Mouse (Mus musculus): ENCODE data around the gene Htra3. TPM values are rescaled to one million over a fixed set of nuclear protein-coding genes. Genes with fewer than 3 reads are reported as not detected.

Gene Htra3
- total and polyA plus RNA-seq, 2 experiments from 2014 or later = 17.2 to 49.5 TPM

- Histone ChIP-seq H3K9me3 (replicated peaks; ENCODE audit: control insufficient read depth, low read length) (no peaks in the 10 kb centered on the region), H3K4me1 (ENCODE audit: control insufficient read depth, insufficient read depth) (no peaks in the 10 kb centered on the region), H3K36me3 (replicated peaks; ENCODE audit: control insufficient read depth, insufficient read depth, low read length) (peaks cover 4% of the 10 kb centered on the region; the same call in 1 of the 2 replicates), H3K4me2 (ENCODE audit: low read depth, low read length) (no peak overlapping the region), H3K27ac (ENCODE audit: low read depth) (no peak overlapping the region), H3K4me3 (ENCODE audit: low read depth, low read length) (no peak overlapping the region), H3K9ac (replicated peaks; ENCODE audit: low read depth, low read length) (no peak overlapping the region), H3K27me3 (ENCODE audit: control insufficient read depth, insufficient read depth, low read length) (no peaks in the 10 kb centered on the region)
- WGBS = 54% methylated on average over 3 of the region's 3 CpGs
- ATAC-seq (ENCODE audit: insufficient read depth, low read depth) = no peak
- no peak for TF ChIP-seq EP300 (IDR thresholded peaks at IDR 0.05; ENCODE audit: low read depth)
- TF ChIP-seq CTCF (IDR thresholded peaks at IDR 0.05; ENCODE audit: low read depth) = no peak
- DNase-seq (ENCODE audit: low spot score) = no peak
These were observed 30.9 kb upstream of the Htra3 start for GRCm38 (mm10) chr5:35710481-35710880.

- 78% methylated on average over 3 of the region's 3 CpGs for WGBS
- Histone ChIP-seq H3K27me3 (ENCODE audit: control insufficient read depth, insufficient read depth, low read length) (no peaks in the 10 kb centered on the region), H3K4me1 (ENCODE audit: control insufficient read depth, insufficient read depth) (no peaks in the 10 kb centered on the region), H3K27ac (ENCODE audit: low read depth) (no peak overlapping the region), H3K9ac (replicated peaks; ENCODE audit: low read depth, low read length) (no peak overlapping the region), H3K4me2 (ENCODE audit: low read depth, low read length) (no peak overlapping the region), H3K9me3 (replicated peaks; ENCODE audit: control insufficient read depth, low read length) (no peaks in the 10 kb centered on the region), H3K4me3 (ENCODE audit: low read depth, low read length) (no peak overlapping the region), H3K36me3 (replicated peaks; ENCODE audit: control insufficient read depth, insufficient read depth, low read length) (no peaks in the 10 kb centered on the region; the same call in 1 of the 2 replicates)
- ATAC-seq (ENCODE audit: insufficient read depth, low read depth) = no peak
- DNase-seq (ENCODE audit: low spot score) = no peak
- no peak for TF ChIP-seq EP300 (IDR thresholded peaks at IDR 0.05; ENCODE audit: low read depth)
- TF ChIP-seq CTCF (IDR thresholded peaks at IDR 0.05; ENCODE audit: low read depth) = no peak
These were observed 25.8 kb upstream of the Htra3 start for GRCm38 (mm10) chr5:35705411-35705810.

- no peak for ATAC-seq (ENCODE audit: insufficient read depth, low read depth)
- H3K9me3 ChIP-seq (replicated peaks; ENCODE audit: control insufficient read depth, low read length) = no peaks in the 10 kb centered on the region
- TF ChIP-seq EP300 (IDR thresholded peaks at IDR 0.05; ENCODE audit: low read depth) (no peak), CTCF (IDR thresholded peaks at IDR 0.05; ENCODE audit: low read depth) (no peak)
- peaks cover 13% of the 10 kb centered on the region for H3K36me3 ChIP-seq (replicated peaks; ENCODE audit: control insufficient read depth, insufficient read depth, low read length)
- no peak overlapping the region for H3K9ac ChIP-seq (replicated peaks; ENCODE audit: low read depth, low read length)
- no peak overlapping the region for H3K27ac ChIP-seq (ENCODE audit: low read depth)
- DNase-seq (ENCODE audit: low spot score) = no peak
- H3K4me1 ChIP-seq (ENCODE audit: control insufficient read depth, insufficient read depth) = no peaks in the 10 kb centered on the region
- 78% methylated on average over 4 of the region's 4 CpGs for WGBS
- H3K27me3 ChIP-seq (ENCODE audit: control insufficient read depth, insufficient read depth, low read length) = no peaks in the 10 kb centered on the region
- H3K4me2 ChIP-seq (ENCODE audit: low read depth, low read length) = no peak overlapping the region
- H3K4me3 ChIP-seq (ENCODE audit: low read depth, low read length) = no peak overlapping the region
These were observed 24.2 kb upstream of the Htra3 start for GRCm38 (mm10) chr5:35703814-35704213.

- Histone ChIP-seq H3K4me1 (ENCODE audit: control insufficient read depth, insufficient read depth) (no peaks in the 10 kb centered on the region), H3K4me2 (ENCODE audit: low read depth, low read length) (no peak overlapping the region), H3K4me3 (ENCODE audit: low read depth, low read length) (no peak overlapping the region), H3K27ac (ENCODE audit: low read depth) (no peak overlapping the region), H3K27me3 (ENCODE audit: control insufficient read depth, insufficient read depth, low read length) (no peaks in the 10 kb centered on the region), H3K36me3 (replicated peaks; ENCODE audit: control insufficient read depth, insufficient read depth, low read length) (peaks cover 13% of the 10 kb centered on the region), H3K9me3 (replicated peaks; ENCODE audit: control insufficient read depth, low read length) (no peaks in the 10 kb centered on the region), H3K9ac (replicated peaks; ENCODE audit: low read depth, low read length) (no peak overlapping the region)
- DNase-seq (ENCODE audit: low spot score) = no peak
- 77% methylated on average over 8 of the region's 8 CpGs for WGBS
- TF ChIP-seq EP300 (IDR thresholded peaks at IDR 0.05; ENCODE audit: low read depth) (no peak), CTCF (IDR thresholded peaks at IDR 0.05; ENCODE audit: low read depth) (no peak)
- ATAC-seq (ENCODE audit: insufficient read depth, low read depth) = no peak
These were observed 23.6 kb upstream of the Htra3 start for GRCm38 (mm10) chr5:35703183-35703582.

GRCm38 (mm10) chr5:35702582-35703140 is 23.1 kb upstream of the Htra3 start:
- 73% methylated on average over 4 of the region's 4 CpGs for WGBS
- Histone ChIP-seq H3K4me1 (ENCODE audit: control insufficient read depth, insufficient read depth) (no peaks in the 10 kb centered on the region), H3K27ac (ENCODE audit: low read depth) (no peak overlapping the region), H3K9ac (replicated peaks; ENCODE audit: low read depth, low read length) (no peak overlapping the region), H3K36me3 (replicated peaks; ENCODE audit: control insufficient read depth, insufficient read depth, low read length) (peaks cover 13% of the 10 kb centered on the region), H3K4me2 (ENCODE audit: low read depth, low read length) (no peak overlapping the region), H3K9me3 (replicated peaks; ENCODE audit: control insufficient read depth, low read length) (no peaks in the 10 kb centered on the region), H3K27me3 (ENCODE audit: control insufficient read depth, insufficient read depth, low read length) (no peaks in the 10 kb centered on the region), H3K4me3 (ENCODE audit: low read depth, low read length) (no peak overlapping the region)
- ATAC-seq (ENCODE audit: insufficient read depth, low read depth) (no peak), DNase-seq (ENCODE audit: low spot score) (no peak)
- TF ChIP-seq EP300 (IDR thresholded peaks at IDR 0.05; ENCODE audit: low read depth) (no peak), CTCF (IDR thresholded peaks at IDR 0.05; ENCODE audit: low read depth) (no peak)

GRCm38 (mm10) chr5:35701042-35701441 is 21.5 kb upstream of the Htra3 start:
- DNase-seq (ENCODE audit: low spot score) (peak; percentile 52), ATAC-seq (ENCODE audit: insufficient read depth, low read depth) (no peak)
- Histone ChIP-seq H3K27me3 (ENCODE audit: control insufficient read depth, insufficient read depth, low read length) (no peaks in the 10 kb centered on the region), H3K9me3 (replicated peaks; ENCODE audit: control insufficient read depth, low read length) (no peaks in the 10 kb centered on the region), H3K36me3 (replicated peaks; ENCODE audit: control insufficient read depth, insufficient read depth, low read length) (peaks cover 13% of the 10 kb centered on the region; the same call in 1 of the 2 replicates), H3K4me3 (ENCODE audit: low read depth, low read length) (no peak overlapping the region), H3K27ac (ENCODE audit: low read depth) (no peak overlapping the region), H3K4me2 (ENCODE audit: low read depth, low read length) (no peak overlapping the region), H3K4me1 (ENCODE audit: control insufficient read depth, insufficient read depth) (no peaks in the 10 kb centered on the region), H3K9ac (replicated peaks; ENCODE audit: low read depth, low read length) (no peak overlapping the region)
- peak; percentile 88 for TF ChIP-seq CTCF (IDR thresholded peaks at IDR 0.05; ENCODE audit: low read depth)
- TF ChIP-seq EP300 (IDR thresholded peaks at IDR 0.05; ENCODE audit: low read depth) = no peak
- 45% methylated on average over 6 of the region's 6 CpGs for WGBS
